Comparison of ENCODE assay signal across 8 mouse cellular contexts in the genomic region with DNA sequence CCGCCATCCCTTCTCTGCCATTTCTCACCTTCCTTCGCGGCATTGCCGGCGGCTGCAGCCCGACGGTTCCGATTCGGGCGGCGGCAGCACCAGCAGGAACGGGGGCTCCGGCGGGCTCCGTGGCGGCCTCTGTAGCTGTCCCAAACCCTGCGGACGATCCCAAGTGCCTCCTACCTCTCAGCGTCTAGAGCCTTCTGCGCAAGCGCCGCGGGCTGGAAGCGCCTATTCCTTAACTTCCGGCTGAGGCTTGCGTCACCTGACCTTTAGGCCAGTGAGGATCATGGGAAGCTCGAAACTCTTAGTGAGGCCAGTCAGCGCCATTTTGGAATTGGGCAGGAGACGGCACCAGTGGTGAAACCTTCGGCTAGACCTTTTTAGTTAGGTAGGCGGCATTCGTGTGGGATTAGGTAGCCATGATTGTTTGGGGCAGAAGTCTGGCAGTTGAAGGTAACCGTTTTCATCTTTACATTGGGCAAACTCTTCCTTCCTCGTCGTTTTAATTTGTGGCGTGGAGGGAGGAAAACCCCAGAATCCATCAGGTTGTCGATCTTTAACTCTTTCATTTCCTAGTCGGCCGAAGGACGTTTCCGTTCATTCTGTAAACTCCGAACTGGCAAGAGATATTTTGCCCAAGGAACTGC. TPM values are rescaled to one million over a fixed set of nuclear protein-coding genes. Genes with fewer than 3 reads are reported as not detected.
DNase-seq lines count a peak whose midpoint lies in the region; ATAC-seq and TF ChIP-seq lines count a peak whose summit lies in the region.

TSS of gene Kat7 (minus strand) at position 240 of the 641 bp plus-strand sequence.

- H3K27ac ChIP-seq in embryonic facial prominence, embryonic 13.5 days, result peak within 1 kb of the TSS; percentile 97
- H3K27ac ChIP-seq in kidney, adult 2 months (ENCODE audit: insufficient read depth, low read depth, low read length), result peak within 1 kb of the TSS; percentile 94
- peak within 1 kb of the TSS; percentile 95 for H3K27ac ChIP-seq in limb, embryonic 12.5 days
- peak within 1 kb of the TSS; percentile 94 for H3K27ac ChIP-seq in midbrain, embryonic 15.5 days
- H3K27ac ChIP-seq in spleen, adult 2 months (ENCODE audit: insufficient read depth, low read length), result peak within 1 kb of the TSS; percentile 91

- TF ChIP-seq POLR2A in kidney, adult 2 months (IDR thresholded peaks at IDR 0.05; ENCODE audit: low read depth, low read length), result no peak
- TF ChIP-seq POLR2A in spleen, adult 2 months (IDR thresholded peaks at IDR 0.05; ENCODE audit: low read depth, low read length), result no peak

- H3K9ac ChIP-seq in embryonic facial prominence, embryonic 13.5 days, result peak within 1 kb of the TSS; percentile 96
- H3K9ac ChIP-seq in limb, embryonic 12.5 days (replicated peaks), result peak within 1 kb of the TSS; percentile 93
- H3K9ac ChIP-seq in midbrain, embryonic 15.5 days, result peak within 1 kb of the TSS; percentile 85

- peak within 1 kb of the TSS; percentile 92 for H3K4me3 ChIP-seq in embryonic facial prominence, embryonic 13.5 days
- peak within 1 kb of the TSS; percentile 93 for H3K4me3 ChIP-seq in kidney, adult 2 months (ENCODE audit: insufficient read depth, low read depth, low read length)
- peak within 1 kb of the TSS; percentile 85 for H3K4me3 ChIP-seq in limb, embryonic 12.5 days (replicated peaks)
- peak within 1 kb of the TSS; percentile 74 for H3K4me3 ChIP-seq in midbrain, embryonic 15.5 days
- H3K4me3 ChIP-seq in spleen, adult 2 months (ENCODE audit: extremely low read depth, insufficient read depth, insufficient read length), result peak within 1 kb of the TSS; percentile 90

- under 1% methylated on average over 42 of the region's 42 CpGs for WGBS in embryonic facial prominence, embryonic 13.5 days
- WGBS in kidney, adult 2 months, result under 1% methylated on average over 42 of the region's 42 CpGs
- under 1% methylated on average over 42 of the region's 42 CpGs for WGBS in limb, embryonic 12.5 days
- under 1% methylated on average over 42 of the region's 42 CpGs for WGBS in midbrain, embryonic 15.5 days
- under 1% methylated on average over 42 of the region's 42 CpGs for WGBS in spleen, adult 2 months

- no peaks in the 10 kb centered on the region for H3K9me3 ChIP-seq in embryonic facial prominence, embryonic 13.5 days
- no peaks in the 10 kb centered on the region for H3K9me3 ChIP-seq in limb, embryonic 12.5 days
- H3K9me3 ChIP-seq in midbrain, embryonic 15.5 days, result no peaks in the 10 kb centered on the region

- ATAC-seq in embryonic facial prominence, embryonic 13.5 days (ENCODE audit: insufficient number of reproducible peaks, insufficient read depth, low FRiP score, low TSS enrichment, low read depth), result peak; percentile 93
- peak; percentile 93 for ATAC-seq in limb, embryonic 12.5 days (ENCODE audit: insufficient number of reproducible peaks, insufficient read depth, low FRiP score, low TSS enrichment, low read depth)
- ATAC-seq in midbrain, embryonic 15.5 days (replicated peaks), result peak; percentile 94

- H3K27me3 ChIP-seq in embryonic facial prominence, embryonic 13.5 days, result no peaks in the 10 kb centered on the region
- H3K27me3 ChIP-seq in kidney, adult 2 months (replicated peaks; ENCODE audit: control insufficient read depth, insufficient read depth, low read length), result no peaks in the 10 kb centered on the region
- no peaks in the 10 kb centered on the region for H3K27me3 ChIP-seq in limb, embryonic 12.5 days
- no peaks in the 10 kb centered on the region for H3K27me3 ChIP-seq in midbrain, embryonic 15.5 days (replicated peaks)
- no peaks in the 10 kb centered on the region for H3K27me3 ChIP-seq in spleen, adult 2 months (ENCODE audit: control insufficient read depth, insufficient read depth, low read length)

- DNase-seq in 3134 (ENCODE audit: extremely low read depth, insufficient read length, low spot score), result peak; percentile 92
- DNase-seq in adrenal gland, postnatal 36 days, result peak; percentile 98
- DNase-seq in heart, adult 18-20 months, result peak; percentile 98 to 100
- DNase-seq in kidney, adult 2 months, result peak; percentile 100
- DNase-seq in spleen, adult 2 months (ENCODE audit: low read depth in 1 of 2, low spot score in 2 of 2), result peak; percentile 97 to 99

- TF ChIP-seq CTCF in kidney, adult 2 months (conservative IDR thresholded peaks at IDR 0.05; ENCODE audit: insufficient read depth, insufficient read length, low read depth, low read length), result no peak
- TF ChIP-seq CTCF in spleen, adult 2 months (IDR thresholded peaks at IDR 0.05; ENCODE audit: extremely low read depth, insufficient read depth, insufficient read length, insufficient replicate concordance), result no peak

- peaks cover 23% of the 10 kb centered on the region for H3K4me1 ChIP-seq in embryonic facial prominence, embryonic 13.5 days
- H3K4me1 ChIP-seq in kidney, adult 2 months (ENCODE audit: control insufficient read depth, insufficient read depth, low read length), result peaks cover 6% of the 10 kb centered on the region; the same call in 1 of the 2 replicates
- peaks cover 18% of the 10 kb centered on the region for H3K4me1 ChIP-seq in limb, embryonic 12.5 days (replicated peaks)
- peaks cover 18% of the 10 kb centered on the region for H3K4me1 ChIP-seq in midbrain, embryonic 15.5 days
- H3K4me1 ChIP-seq in spleen, adult 2 months (ENCODE audit: control insufficient read depth, insufficient read depth, insufficient read length), result peaks cover 8% of the 10 kb centered on the region

- peaks cover 11% of the 10 kb centered on the region for H3K36me3 ChIP-seq in embryonic facial prominence, embryonic 13.5 days
- no peaks in the 10 kb centered on the region for H3K36me3 ChIP-seq in kidney, adult 2 months (ENCODE audit: control insufficient read depth, insufficient read depth, low read length)
- peaks cover 14% of the 10 kb centered on the region for H3K36me3 ChIP-seq in limb, embryonic 12.5 days
- H3K36me3 ChIP-seq in midbrain, embryonic 15.5 days (replicated peaks), result no peaks in the 10 kb centered on the region
- H3K36me3 ChIP-seq in spleen, adult 2 months (ENCODE audit: control insufficient read depth, insufficient read depth, low read length), result peaks cover 9% of the 10 kb centered on the region

- peak within 1 kb of the TSS; percentile 88 for H3K4me2 ChIP-seq in embryonic facial prominence, embryonic 13.5 days
- H3K4me2 ChIP-seq in limb, embryonic 12.5 days, result peak within 1 kb of the TSS; percentile 82
- H3K4me2 ChIP-seq in midbrain, embryonic 15.5 days, result peak within 1 kb of the TSS; percentile 78

RNA-seq across cellular contexts. Expression of gene Kat7, which starts in this region (rescaled TPM):
- 10 to 100 TPM; 48.5 to 51.9 TPM for total RNA-seq in adrenal gland, postnatal 36 days (2021)
- 67.0 and 67.2 TPM in 2 replicates for polyA plus RNA-seq in embryonic facial prominence, embryonic 13.5 days (2015; fragmentation: Nextera tagmentation; extraction: Ambion mirVana)
- 10 to 100 TPM; 25.7 to 30.8 TPM for total RNA-seq in heart, adult 18-20 months (2021)
- 27.3 and 30.0 TPM in 2 replicates for polyA plus RNA-seq in kidney, adult 2 months (2012; rRNA removed)
- polyA plus RNA-seq in limb, embryonic 12.5 days (2016; fragmentation: Nextera tagmentation; extraction: Ambion mirVana), result 77.7 and 79.4 TPM in 2 replicates
- polyA plus RNA-seq in midbrain, embryonic 15.5 days (2015; fragmentation: Nextera tagmentation; extraction: Ambion mirVana), result 62.8 and 69.6 TPM in 2 replicates
- 25.2 and 29.4 TPM in 2 replicates for polyA plus RNA-seq in spleen, adult 2 months (2012; rRNA removed)

Comparison
In these comparisons a context has a peak if more than half of its experiments do, and no peak if none do; other contexts are left out.
1. Peak in every context shown above with its lines: DNase-seq, ATAC-seq, H3K4me3 ChIP-seq and H3K27ac ChIP-seq.